Mouse (Mus musculus) NIH3T3 (cell line): ENCODE data around the gene Dtl.

ENCODE experiments used
- DNase-seq: peaks from one replicate; pipeline ENCODE4 v3.0.0-alpha.2; 2012; ENCODE audit warnings: low read depth

Dtl gene

DNA sequence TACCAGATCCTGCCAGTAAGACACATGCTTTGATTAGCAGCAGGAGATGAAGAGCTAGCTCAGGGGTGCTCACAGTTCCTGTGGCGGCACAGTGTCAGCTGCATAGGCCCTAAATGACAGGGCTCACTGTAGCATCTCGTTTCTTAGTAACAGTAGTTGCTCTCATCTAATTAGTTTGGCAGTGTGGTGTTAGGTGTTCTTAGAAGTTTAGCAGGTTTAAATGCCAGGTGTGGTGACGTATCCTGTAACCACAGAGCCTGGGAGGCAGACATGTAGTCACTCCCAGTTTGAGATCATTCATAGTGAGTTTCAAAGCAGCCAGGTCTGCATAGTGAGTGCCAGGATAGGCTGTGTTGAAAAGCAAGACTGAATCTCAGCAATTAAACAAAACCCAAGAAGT, 4.2 kb upstream of the Dtl start:
- no peak for DNase-seq

DNA sequence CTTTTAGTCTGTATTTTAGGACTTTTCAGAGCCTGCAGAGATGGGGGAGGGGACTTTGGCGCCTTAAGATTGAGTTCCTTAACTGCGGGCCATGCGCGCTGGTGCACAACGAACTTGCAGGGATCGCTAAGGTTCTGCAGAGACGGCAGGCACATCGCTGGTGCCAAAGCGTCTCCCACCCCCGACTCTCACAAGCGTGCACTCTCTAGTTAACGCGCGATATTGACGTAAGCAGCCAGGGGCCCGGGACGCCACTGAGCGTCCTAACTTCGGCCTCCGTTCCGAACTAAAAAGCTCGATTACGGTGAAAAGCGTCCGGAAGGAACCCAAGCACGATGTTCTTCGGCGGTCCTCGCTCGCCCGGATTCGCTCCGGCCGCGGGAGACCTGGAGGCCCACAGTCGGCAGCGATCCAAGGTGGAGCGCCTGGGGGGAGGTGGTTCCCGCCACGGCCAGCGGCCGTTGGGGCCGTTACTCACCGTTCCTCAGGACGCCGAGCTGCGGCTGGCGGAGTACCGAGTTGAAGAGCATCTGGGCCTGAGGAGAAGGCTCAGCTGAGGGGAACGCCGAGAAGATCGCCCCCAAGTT, 380 bp downstream of the Dtl start:
- DNase-seq: peak; percentile 87

DNA sequence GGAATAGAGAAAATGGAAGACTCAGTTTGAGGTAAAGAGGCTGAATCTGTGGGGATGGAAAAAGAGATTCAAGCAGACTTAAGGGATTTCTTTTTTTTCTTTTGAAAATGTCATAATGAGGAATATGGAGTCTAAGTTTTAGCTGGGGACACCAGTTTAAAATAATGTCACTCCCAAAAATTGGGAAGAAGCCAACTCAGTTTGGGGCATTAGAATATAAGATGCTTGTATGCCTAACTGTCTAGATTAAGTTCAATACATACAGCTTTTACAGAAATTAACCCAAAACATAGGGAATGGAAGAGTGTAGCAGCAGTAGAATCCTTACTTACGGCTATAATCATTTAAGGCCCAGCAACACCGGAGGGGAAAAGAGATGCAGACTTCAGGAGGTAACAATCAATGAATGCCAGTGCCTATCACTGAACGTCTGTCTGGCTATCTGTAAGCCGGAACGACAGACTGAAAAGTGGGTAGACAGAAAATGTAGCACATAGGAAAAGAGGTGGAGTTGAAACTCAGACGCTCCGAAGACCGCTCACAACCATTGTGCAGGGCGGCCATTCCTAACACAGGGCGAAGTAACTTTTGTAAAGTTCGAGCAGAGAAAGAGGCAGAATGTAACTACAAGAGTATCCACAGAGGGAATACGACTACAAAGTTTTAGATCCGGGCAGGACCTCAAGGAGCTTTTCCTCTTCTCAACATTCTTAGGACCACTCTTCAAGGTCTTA, 1.3 kb downstream of the Dtl start:
- DNase-seq: peak; percentile 59

DNA sequence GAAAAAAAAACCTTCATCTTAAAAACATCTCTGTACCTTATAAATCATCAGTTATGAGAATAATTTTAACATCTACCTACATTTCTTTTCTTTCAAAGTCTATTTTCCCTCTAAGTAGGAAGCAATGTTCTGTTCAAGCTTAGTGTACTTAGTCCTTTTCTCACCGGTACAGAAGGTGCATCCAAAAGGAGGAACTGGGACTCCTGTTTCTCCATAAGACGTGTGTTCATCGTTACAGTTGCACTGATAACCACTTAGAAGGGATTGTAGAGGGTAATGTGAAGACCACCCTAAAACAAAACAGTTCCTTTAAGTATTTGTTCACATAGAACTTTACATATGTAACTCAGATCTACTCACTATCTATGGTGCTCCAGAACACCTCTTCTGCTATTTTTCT, 4.9 kb downstream of the Dtl start:
- DNase-seq: no peak

DNA sequence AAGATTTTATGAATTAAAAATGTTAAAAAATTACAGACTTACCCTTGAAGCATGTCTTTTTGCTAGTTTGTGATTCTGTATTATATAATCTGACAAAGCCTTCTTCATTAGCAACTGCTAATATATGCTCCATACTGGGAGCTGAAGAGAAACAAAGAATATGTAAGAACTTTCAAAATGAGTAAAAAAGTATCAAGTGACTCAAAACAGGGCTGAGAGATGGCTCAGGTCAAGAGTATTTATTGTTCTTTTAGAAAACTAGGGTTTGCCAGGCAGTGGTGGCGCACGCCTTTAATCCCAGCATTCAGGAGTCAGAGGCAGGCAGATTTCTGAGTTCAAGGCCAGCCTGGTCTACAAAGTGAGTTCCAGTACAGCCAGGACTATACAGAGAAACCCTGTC, 5.7 kb downstream of the Dtl start:
- no peak for DNase-seq

DNA sequence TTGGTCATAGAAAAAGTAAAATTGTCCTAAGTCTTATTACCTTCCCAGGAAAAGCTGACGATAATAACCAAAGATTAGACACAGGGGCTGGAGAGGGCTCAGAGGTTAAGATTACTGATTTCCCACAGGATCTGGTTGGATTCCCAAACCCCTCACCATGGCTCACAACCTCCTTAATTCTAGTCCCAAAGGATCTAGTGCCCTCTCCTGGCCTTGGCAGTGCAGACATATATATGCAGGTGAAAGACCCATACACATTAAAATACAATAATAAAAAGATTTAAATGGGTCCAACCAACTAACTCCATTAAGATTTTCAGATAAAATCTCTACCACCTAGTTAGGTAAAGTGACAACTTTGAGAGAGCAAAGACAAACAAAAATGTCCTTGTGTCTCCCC, 7.5 kb downstream of the Dtl start:
- peak; percentile 59 for DNase-seq

DNA sequence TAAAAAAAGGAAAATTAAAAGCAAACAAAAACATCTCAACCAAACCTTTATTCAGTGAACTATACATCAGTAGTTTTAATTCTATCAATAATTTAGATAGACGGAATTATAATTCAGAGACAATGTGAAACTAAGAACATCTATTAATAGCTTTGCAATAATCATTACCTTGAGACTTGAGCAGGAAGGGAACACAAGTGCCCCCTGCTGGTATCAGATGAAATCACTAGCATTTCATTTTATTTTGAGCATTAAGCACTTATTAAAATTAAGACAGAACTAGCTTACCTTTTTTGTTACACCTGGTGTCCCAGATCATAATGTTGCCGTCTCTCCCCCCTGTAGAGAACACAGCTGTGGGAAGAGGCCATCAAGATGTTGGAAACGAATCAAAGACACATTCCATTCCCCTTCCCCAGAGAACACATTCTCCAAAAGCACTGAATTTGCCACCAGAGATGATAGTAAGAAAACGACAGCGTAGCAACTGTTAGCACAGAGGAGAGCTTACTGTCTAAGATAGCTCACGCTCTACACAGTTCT, 12.4 kb downstream of the Dtl start:
- DNase-seq: peak; percentile 79

DNA sequence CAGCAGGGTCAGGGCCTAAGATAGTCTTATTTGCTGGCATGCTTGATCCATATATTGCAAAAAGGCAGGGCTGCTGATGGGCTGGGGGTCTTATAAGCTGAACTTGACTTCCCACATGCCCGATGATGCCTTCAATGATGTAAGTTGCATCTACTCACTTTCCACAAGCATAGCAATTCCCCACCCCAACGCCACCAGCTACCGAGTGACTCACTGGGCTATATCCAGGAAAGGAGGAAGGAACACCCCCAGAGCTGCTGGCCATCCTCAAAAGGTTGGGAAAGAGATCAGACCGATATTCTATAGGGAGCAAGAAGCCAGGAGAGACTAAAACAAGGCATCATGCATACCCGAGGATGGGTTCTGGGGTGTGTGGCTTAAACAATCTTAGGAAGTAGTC, 15.6 kb downstream of the Dtl start:
- DNase-seq: peak; percentile 18

DNA sequence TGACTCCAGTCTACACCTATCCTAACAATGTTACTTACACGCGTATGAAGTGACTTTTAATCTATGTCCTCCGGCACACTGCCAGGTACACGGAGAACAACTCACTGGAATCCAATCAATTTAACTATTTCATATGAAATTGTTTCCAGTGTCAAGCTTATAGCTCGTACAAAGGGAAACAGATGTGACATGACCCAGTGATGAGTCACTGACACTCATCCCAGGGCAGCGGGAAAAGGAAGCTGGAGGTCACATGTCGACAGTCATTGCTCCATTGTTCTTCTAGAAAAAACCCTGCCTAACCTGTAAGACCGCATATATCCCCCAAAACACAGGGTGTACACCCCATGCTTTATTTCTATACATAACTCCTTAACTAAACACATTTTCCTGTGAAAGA, 18.2 kb downstream of the Dtl start:
- DNase-seq: peak; percentile 47

DNA sequence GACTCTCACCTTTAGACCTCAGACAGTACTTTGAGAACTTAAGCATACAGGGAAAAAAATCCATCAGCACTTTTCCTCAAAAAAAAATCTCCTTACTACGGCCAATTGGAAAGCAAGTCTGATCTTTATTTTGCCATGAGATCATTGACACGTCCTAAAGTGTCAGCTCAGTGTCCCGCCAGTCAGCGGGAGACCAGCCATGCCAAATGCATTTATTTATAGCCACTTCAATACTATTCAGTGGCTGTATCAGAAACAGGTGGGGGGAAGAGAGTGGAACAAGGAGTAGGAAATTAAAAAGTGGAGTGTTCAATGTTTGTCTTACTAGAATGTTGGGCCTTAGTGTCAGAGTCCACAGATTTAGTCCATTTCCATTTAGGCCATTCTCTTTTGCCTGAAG, 24.6 kb downstream of the Dtl start:
- no peak for DNase-seq

DNA sequence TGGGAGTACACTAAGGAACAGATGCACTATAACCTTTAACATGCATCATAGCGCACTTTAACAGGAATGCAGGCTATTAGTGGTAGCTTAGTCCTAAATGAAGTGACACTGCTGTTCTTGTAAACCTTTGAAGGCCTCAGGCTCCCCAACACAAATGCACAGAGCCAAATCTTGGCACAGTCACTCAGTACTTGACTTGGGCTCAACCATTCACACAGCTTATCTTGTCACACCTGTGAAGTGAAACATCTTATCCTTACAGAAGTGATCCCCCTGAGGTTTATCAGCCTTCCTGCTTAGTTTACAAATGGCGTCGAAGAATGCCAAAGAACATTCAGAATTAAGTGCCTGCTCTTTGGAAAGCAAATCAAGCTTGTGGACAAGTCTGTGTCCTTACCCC, 31.6 kb downstream of the Dtl start:
- DNase-seq: no peak

DNA sequence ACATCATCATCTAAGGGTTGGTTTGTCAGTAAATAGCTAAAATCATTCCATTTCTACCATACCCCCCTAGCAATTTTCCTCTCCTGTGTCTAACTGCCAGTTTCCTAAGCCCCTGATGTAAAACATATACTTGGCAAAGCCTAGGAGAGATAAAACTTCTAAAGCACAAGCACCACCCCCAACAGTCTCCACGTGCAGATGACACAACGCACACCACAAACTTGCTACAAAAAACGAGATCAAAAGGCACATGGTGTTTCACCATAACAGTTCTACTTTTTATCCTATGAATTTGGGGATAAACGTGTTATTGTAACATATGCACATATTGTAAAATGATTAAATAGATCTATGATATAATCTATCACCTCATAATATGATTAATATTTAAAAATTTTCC, 33.7 kb downstream of the Dtl start:
- no peak for DNase-seq

DNA sequence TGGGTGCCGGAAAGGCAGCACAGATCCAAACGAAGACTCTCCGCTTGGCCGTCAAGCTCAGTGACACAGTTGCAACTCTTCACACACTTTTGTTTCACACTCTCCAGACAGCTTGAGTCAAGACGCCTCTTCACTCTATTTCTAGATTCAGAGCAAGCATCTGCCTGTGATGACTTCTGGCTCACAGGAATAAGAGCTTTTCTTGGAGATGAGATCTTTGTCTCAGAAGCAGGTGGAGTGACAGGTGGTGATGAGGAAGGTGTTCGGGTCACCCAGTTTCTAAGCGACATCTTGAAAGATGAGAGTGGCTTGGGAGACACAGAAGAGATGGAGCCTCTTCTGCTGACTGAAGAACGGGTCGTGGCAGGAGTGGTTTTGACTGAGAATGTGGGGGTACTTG, 34.3 kb downstream of the Dtl start:
- DNase-seq: no peak

DNA sequence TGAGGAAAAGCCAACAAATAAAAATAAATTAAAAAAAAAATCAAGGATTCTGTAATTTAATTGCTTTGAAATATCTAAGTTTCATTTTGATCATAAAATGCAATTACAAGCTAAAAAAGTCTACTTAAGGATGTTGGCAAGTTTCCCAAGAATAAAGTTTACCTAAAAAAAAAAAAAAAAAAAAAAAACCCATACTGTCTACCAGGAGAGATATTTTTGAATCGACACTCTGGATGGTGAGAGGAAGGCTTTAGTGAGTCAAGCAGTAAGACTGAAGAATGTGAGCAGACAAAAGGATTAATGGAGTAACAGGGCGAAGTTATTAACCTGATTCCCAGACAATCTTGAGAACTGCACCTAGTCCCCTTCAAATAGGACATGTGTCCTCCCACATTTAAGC, 35.0 kb downstream of the Dtl start:
- no peak for DNase-seq

DNA sequence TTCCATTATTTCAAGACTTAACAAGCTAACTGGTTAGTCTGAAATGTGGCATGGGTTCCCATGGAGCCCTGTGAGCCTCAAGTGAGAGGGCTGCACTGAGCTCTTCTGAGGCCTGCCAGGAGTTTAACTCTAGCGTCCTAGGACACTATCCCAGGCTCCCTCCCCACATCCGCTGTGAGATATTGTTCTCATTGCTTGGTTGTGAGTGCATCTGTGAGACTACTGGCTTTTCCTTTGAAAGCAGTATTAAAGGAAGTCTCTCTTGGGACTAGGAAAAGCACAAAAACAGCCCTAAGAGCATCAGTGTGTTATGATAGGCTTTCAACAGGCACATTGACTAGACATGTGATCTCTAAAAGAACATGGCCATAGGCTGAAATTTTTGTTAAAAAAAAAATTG, 40.4 kb downstream of the Dtl start:
- no peak for DNase-seq

DNA sequence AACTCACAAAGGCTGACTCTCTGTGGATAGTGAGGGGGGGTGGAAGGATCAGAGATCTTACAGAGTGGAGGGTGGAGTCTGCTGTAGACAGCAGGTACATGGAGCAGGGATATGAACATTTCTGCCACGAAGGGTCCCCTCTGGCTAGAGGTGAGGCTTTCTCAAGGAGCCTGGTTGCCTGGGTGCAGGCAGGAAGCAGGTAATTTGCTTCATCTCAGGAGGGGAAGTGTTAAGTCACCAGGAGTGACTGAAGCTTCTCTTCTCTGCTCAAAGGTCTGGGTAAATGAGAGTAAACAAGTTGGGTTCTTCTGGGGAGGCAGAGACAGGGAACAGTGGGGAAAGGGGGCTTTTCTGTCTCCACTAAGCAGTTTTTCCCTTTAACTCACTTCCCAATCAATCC, 44.3 kb downstream of the Dtl start:
- no peak for DNase-seq

DNA sequence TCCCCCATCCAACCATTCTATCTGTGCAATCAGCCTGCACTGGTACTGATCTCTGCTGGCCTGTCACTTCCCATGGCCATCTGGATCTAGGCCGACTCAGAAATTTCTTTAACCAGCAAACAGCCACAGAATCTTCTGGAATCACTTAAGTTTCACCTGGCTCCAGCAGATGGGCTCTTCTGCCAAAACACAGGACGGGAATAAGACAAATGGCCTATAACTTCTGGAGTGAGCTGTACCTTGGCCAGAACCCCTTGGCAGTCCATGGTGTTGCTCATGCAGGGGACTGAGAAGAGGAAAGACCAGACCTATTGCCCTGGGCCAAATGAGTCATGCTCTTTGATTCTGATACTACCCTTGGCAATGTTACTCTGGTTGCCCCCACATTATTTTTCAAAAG, 45.9 kb downstream of the Dtl start:
- DNase-seq: peak; percentile 81

DNA sequence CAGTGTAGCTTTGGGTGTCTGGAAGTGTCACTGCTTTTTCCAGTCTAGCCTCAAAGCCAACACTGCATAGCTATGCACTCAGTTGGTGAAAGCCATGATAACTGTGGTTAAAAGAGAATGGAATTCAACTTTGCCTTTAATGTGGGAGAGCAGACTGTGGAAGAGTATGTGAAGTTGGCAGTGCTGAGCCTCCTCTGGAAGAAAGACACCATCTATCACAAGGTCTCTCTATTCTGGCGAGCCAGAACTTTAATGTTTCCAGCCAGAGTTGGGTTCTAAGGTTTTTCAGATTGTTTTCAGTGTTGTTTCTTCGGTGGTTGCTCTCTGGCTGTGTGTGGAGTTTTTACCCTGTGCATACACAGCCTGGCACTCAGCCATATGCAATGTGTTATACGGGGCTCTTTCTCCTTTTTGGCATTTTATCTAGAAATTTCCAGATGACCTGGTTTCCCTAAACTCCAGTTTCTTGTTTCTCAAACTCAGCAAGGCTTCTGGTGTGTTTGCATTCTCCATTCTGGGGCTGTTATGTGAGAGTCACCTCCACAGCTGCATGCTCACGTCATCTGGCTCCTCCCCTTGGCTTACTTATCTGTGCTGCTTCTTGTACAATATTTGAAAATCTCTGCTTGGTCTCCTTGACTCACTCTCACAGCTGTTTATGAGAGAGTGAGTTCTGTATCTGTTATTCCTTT, 47.3 kb downstream of the Dtl start:
- peak; percentile 76 for DNase-seq

DNA sequence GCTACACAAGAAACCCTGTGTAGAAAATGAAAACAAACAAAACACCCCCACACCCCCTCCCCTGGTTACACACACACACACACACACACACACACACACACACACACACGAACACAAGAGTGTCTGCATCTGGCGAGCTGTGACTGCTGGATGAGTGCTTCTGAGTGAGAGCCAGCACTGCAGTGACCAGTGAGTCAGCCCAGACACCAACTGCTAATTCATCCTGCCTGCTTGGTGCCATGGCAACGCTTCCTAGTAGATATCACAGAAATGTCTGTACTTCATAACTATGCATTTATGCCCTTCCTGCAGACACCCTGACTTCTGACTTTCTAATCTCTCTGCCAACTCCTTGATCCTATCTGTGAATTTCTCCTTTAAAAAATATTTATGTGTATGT, 48.3 kb downstream of the Dtl start:
- peak; percentile 66 for DNase-seq

DNA sequence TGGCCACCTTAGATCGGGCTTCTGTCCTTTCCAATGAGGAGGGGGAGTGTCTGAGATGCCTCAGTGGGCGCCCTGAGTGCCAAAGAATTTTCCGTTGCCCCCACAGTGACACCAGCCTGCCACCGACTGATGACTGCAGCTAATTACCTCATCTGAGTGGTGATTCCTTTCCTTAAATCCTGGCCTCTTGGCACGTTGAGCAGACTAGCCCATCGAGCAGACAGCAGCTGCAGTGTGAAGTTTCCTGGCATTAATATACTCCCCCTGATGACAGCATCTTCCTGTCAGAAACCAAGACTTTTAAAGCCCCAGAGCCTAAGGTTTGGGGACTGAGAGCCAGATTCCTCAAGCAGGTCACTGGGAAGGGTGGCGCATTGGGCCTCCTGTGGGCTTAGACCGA, 53.9 kb downstream of the Dtl start:
- DNase-seq: no peak

DNA sequence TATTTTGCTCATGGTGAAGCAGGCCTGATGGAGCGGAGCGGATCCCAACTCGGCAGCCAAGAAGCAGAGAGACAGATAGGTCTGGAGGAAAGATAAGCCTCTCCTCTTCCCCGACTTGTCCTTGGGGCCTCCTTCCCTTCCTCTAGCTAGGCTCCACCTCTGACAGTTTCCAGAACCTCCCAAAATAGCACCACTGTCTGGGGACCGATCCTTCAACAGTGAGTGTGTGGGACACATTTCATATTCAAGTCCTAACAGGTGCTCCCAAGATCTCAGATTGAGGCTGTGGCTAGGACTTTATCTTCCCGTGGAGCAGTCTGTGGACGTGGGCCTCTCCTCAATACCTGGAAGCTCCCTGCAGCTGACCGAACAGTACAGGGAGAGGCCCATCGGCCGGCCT, 54.7 kb downstream of the Dtl start:
- no peak for DNase-seq

DNA sequence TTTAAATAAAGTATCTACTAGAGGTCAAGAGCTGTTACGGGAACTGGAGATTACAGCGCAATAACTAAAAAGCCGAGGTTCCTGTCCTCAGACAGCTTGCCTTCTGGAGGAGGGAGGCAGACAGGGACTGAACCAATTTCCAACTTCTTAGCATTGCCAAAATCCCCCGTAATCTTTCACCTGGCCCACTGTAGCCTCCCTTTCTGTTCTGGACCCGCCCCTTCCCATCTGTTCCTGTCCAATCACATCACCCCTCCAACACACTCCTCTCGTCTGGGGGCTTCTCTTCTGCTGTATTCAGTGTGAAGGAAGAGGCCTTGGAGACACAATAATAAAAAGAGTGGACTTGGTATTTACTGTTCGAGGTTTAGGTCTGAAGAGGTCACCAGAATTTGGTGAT, 55.1 kb downstream of the Dtl start:
- DNase-seq: no peak

DNA sequence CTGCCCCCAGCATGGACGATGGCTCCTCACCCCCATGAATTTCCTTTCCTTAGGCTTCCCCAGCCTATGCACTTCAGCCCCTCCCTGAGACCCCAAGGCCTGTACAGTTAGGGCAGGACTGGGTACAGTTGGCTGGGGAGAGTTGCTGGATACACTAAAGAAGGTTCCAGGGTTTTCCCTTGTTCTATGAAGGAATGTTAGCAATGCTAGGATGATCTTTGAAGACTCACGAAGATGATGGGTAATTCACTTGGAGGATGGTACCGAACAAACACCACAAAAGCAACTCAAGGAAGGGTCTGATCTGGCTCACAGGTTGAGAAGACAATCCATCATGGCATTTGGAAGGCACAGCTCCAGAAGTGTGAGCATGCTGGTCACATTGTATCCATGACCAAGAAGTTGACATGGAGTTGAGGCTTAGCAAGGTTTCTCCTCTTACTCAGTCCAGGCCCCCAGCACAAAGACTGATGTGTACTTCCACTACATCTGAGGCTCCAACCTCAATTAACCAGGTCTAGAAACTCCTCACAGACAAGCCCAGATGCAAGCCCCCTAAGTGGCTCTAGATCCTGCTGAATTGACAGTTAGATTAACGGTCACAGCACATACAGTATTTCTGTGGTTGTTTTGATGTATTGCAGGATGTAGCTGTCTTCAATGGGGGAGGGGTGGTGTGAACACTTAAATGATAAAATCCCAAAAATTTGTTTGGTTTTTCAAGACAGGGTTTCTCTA, 55.8 kb downstream of the Dtl start:
- DNase-seq: no peak
